24 mouse cellular contexts compared by ENCODE assay signal in the genomic region with DNA sequence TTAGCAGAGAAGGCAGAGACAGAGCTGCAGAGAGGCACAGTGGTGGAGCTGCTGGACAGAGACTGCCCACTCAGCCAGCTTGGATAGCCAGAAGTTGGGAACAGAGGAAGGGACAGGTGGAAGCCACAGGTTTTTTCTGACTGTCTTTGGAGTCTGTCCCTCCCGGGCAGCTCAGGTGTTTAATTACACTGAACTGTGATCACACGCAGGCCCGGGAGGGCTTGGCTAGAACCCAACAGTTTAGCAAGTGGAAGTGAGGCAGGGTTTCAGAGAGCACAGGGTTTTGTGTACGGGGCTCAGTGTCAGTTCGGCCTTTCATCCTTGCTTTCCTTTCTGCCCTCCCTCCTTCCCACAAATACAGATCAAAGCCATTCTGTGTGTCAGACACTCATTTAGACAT.
DNase-seq lines count a peak whose midpoint lies in the region; ATAC-seq and TF ChIP-seq lines count a peak whose summit lies in the region.
"Had no signal": no experiment of that assay in that cellular context is flagged by ENCODE, and none has a peak within 500 bp of the region (broad histone marks: within the 10 kb centered on the region; RNA-seq: fewer than 3 reads in every experiment).

No protein-coding gene starts in this region.

- H3K9me3 ChIP-seq in embryonic facial prominence, embryonic 14.5 days (ENCODE audit: control insufficient read depth, low read length) = peaks cover 5% of the 10 kb centered on the region; the same call in 1 of the 2 replicates
- H3K9me3 ChIP-seq in embryonic facial prominence, embryonic 10.5 days = peaks cover 4% of the 10 kb centered on the region; the same call in 1 of the 2 replicates
- H3K9me3 ChIP-seq: embryonic facial prominence, embryonic 13.5 days; forebrain, embryonic 10.5 days; hindbrain, embryonic 13.5 days; limb, embryonic 10.5 days; megakaryocyte, embryonic 14.5 days; neural tube, embryonic 13.5 days had no signal

- no peak overlapping the region for H3K4me3 ChIP-seq in embryonic facial prominence, embryonic 14.5 days (ENCODE audit: low read depth, low read length)
- no peak overlapping the region for H3K4me3 ChIP-seq in embryonic facial prominence, embryonic 10.5 days
- H3K4me3 ChIP-seq in layer of hippocampus, adult 2 months = no peak overlapping the region
- H3K4me3 ChIP-seq: embryonic facial prominence, embryonic 13.5 days; forebrain, embryonic 10.5 days; hindbrain, embryonic 13.5 days; limb, embryonic 10.5 days; neural tube, embryonic 13.5 days had no signal

- peak; percentile 59 for DNase-seq in embryonic facial prominence, embryonic 14.5 days (ENCODE audit: low spot score)
- no peak for DNase-seq in embryonic facial prominence, embryonic 10.5 days (ENCODE audit: low spot score)
- DNase-seq in layer of hippocampus, adult 2 months (ENCODE audit: low spot score in 2 of 2) = no peak
- no peak for DNase-seq in layer of hippocampus, postnatal 14 days (ENCODE audit: low spot score in 2 of 2)
- peak; percentile 61 for DNase-seq in cerebellum, adult 9-11 months
- DNase-seq in thymus, postnatal 25 days = no peak
- DNase-seq in heart, postnatal 14 days = no peak
- DNase-seq: adrenal gland, postnatal 25 days; forebrain, postnatal 0 days; heart, postnatal 10 days; layer of hippocampus, postnatal 36 days; liver, postnatal 0 days; lung, postnatal 10 days; midbrain, embryonic 14.5 days; thymus, postnatal 14 days had no signal

- WGBS in embryonic facial prominence, embryonic 14.5 days = 59% methylated on average over 5 of the region's 5 CpGs
- 76% methylated on average over 5 of the region's 5 CpGs for WGBS in embryonic facial prominence, embryonic 10.5 days

- ATAC-seq in embryonic facial prominence, embryonic 14.5 days (ENCODE audit: low read depth) = no peak
- ATAC-seq: activated CD4-positive, CD25-positive, alpha-beta regulatory T cell, adult 4 months; forebrain, postnatal 0 days; liver, postnatal 0 days had no signal

- H3K9ac ChIP-seq in embryonic facial prominence, embryonic 14.5 days (ENCODE audit: low read depth, low read length) = no peak overlapping the region
- H3K9ac ChIP-seq: embryonic facial prominence, embryonic 13.5 days; forebrain, postnatal 0 days; hindbrain, embryonic 13.5 days; liver, postnatal 0 days; neural tube, embryonic 13.5 days had no signal

- no peaks in the 10 kb centered on the region for H3K36me3 ChIP-seq in embryonic facial prominence, embryonic 14.5 days (ENCODE audit: control insufficient read depth, insufficient read depth, low read length)
- H3K36me3 ChIP-seq in embryonic facial prominence, embryonic 10.5 days (replicated peaks) = no peaks in the 10 kb centered on the region
- H3K36me3 ChIP-seq: embryonic facial prominence, embryonic 13.5 days; forebrain, embryonic 10.5 days; G1E; hindbrain, embryonic 13.5 days; limb, embryonic 10.5 days; neural tube, embryonic 13.5 days had no signal

- intact Hi-C loops in heart, postnatal 14 days (cut with DNase I) = no loop called here

- H3K27ac ChIP-seq in embryonic facial prominence, embryonic 14.5 days (replicated peaks; ENCODE audit: low read depth, low read length) = no peak overlapping the region
- no peak overlapping the region for H3K27ac ChIP-seq in embryonic facial prominence, embryonic 10.5 days (replicated peaks)
- peak overlapping the region; percentile 49; the same call in 1 of the 2 replicates for H3K27ac ChIP-seq in layer of hippocampus, adult 2 months
- H3K27ac ChIP-seq: embryonic facial prominence, embryonic 13.5 days; forebrain, embryonic 10.5 days; hindbrain, embryonic 13.5 days; limb, embryonic 10.5 days had no signal

- H3K4me1 ChIP-seq in embryonic facial prominence, embryonic 14.5 days (ENCODE audit: control insufficient read depth, insufficient read depth, low read length) = no peaks in the 10 kb centered on the region
- 0 out of 2 replicates have a peak, but pooled peaks cover 3% of the 10 kb centered on the region for H3K4me1 ChIP-seq in embryonic facial prominence, embryonic 10.5 days
- H3K4me1 ChIP-seq: forebrain, embryonic 10.5 days; limb, embryonic 10.5 days; megakaryocyte, embryonic 14.5 days; neural tube, embryonic 13.5 days had no signal

- no peak for TF ChIP-seq CTCF in layer of hippocampus, adult 2 months (conservative IDR thresholded peaks at IDR 0.05)

- no peak overlapping the region for H3K4me2 ChIP-seq in embryonic facial prominence, embryonic 14.5 days (ENCODE audit: low read depth, low read length)
- H3K4me2 ChIP-seq: embryonic facial prominence, embryonic 13.5 days; heart, embryonic 11.5 days; hindbrain, embryonic 13.5 days; neural tube, embryonic 13.5 days had no signal

- H3K27me3 ChIP-seq in embryonic facial prominence, embryonic 14.5 days (replicated peaks; ENCODE audit: control insufficient read depth, insufficient read depth, low read length) = no peaks in the 10 kb centered on the region
- H3K27me3 ChIP-seq in embryonic facial prominence, embryonic 10.5 days (replicated peaks; ENCODE audit: low read depth, poor library complexity, severe bottlenecking) = no peaks in the 10 kb centered on the region
- H3K27me3 ChIP-seq: embryonic facial prominence, embryonic 13.5 days; hindbrain, embryonic 13.5 days; neural tube, embryonic 13.5 days had no signal

Comparison
In these comparisons a context has a peak if more than half of its experiments do, and no peak if none do; other contexts are left out.
1. DNase-seq: peak in embryonic facial prominence, embryonic 14.5 days (single experiment) and cerebellum, adult 9-11 months (single experiment); none in embryonic facial prominence, embryonic 10.5 days (single experiment), layer of hippocampus, adult 2 months (0 of 2), layer of hippocampus, postnatal 14 days (0 of 2), thymus, postnatal 25 days (single experiment) and heart, postnatal 14 days (0 of 2).